Mouse (Mus musculus) left cerebral cortex, adult 11 months (tissue): Measurements from ENCODE around the gene Mgea5.

Source experiments
- DNase-seq: peaks from one replicate; pipeline ENCODE4 v3.0.0; 2022; ENCODE audit warnings: low spot score

Mgea5 gene

GRCm38 (mm10) chr19:45747028-45747867 lies 36.4 kb downstream of the Mgea5 start:
- peak; percentile 73 for DNase-seq

GRCm38 (mm10) chr19:45746153-45747020 lies 37.2 kb downstream of the Mgea5 start:
- peak; percentile 51 for DNase-seq

- DNase-seq: no peak
Measured at GRCm38 (mm10) chr19:45745344-45746152, 38.1 kb downstream of the Mgea5 start.

GRCm38 (mm10) chr19:45743619-45744018 lies 40.0 kb downstream of the Mgea5 start:
- DNase-seq: no peak

- DNase-seq: no peak
Measured at GRCm38 (mm10) chr19:45742984-45743575, 40.6 kb downstream of the Mgea5 start.

GRCm38 (mm10) chr19:45742218-45742983 lies 41.2 kb downstream of the Mgea5 start, which contains the start of gene Fgf8:
Gene Fgf8, minus strand, starts transcription at chr19:45742915.
- DNase-seq: no peak

GRCm38 (mm10) chr19:45741431-45742217 lies 42.0 kb downstream of the Mgea5 start:
- DNase-seq: no peak

GRCm38 (mm10) chr19:45740817-45741216 lies 42.8 kb downstream of the Mgea5 start:
- DNase-seq: no peak

GRCm38 (mm10) chr19:45740233-45740632 lies 43.4 kb downstream of the Mgea5 start:
- no peak for DNase-seq

- no peak for DNase-seq
Measured at GRCm38 (mm10) chr19:45738521-45738920, 45.1 kb downstream of the Mgea5 start.

GRCm38 (mm10) chr19:45737846-45738484 lies 45.7 kb downstream of the Mgea5 start:
- DNase-seq: no peak

GRCm38 (mm10) chr19:45737208-45737845 lies 46.3 kb downstream of the Mgea5 start:
- DNase-seq: no peak

- DNase-seq: no peak
Measured at GRCm38 (mm10) chr19:45736855-45737207, 46.8 kb downstream of the Mgea5 start.

- no peak for DNase-seq
Measured at GRCm38 (mm10) chr19:45736241-45736640, 47.4 kb downstream of the Mgea5 start.

- DNase-seq: no peak
Measured at GRCm38 (mm10) chr19:45734762-45735161, 48.9 kb downstream of the Mgea5 start.

- DNase-seq: no peak
Measured at GRCm38 (mm10) chr19:45734191-45734590, 49.4 kb downstream of the Mgea5 start.

GRCm38 (mm10) chr19:45733564-45733963 lies 50.1 kb downstream of the Mgea5 start:
- DNase-seq: no peak

GRCm38 (mm10) chr19:45731658-45732057 lies 52.0 kb downstream of the Mgea5 start:
- DNase-seq: no peak

- no peak for DNase-seq
Measured at GRCm38 (mm10) chr19:45730042-45730441, 53.6 kb downstream of the Mgea5 start.
